Mouse (Mus musculus) kidney, postnatal 25 days (tissue): ENCODE results near the gene Them7.
A peak's percentile ranks its signal among the peaks of the same experiment; 100 is the strongest.

Experiments used
- DNase-seq, 2 experiments: peaks; one replicate each; pipeline ENCODE4 v3.0.0; 2021; ENCODE audit warnings: mixed read lengths in 2 of 2

Gene Them7

GRCm38 (mm10) chr2:105418629-105419227 lies 194.6 kb downstream of the Them7 start:
- no peak for DNase-seq

GRCm38 (mm10) chr2:105427447-105427846 lies 203.3 kb downstream of the Them7 start:
- no peak for DNase-seq

GRCm38 (mm10) chr2:105428029-105428428 lies 203.9 kb downstream of the Them7 start:
- peak; percentile 66 to 80 for DNase-seq

GRCm38 (mm10) chr2:105428467-105428866 lies 204.3 kb downstream of the Them7 start:
- no peak for DNase-seq
